Mouse (Mus musculus): ENCODE results near the gene Zdhhc5. TPM values are rescaled to one million over a fixed set of nuclear protein-coding genes. Genes with fewer than 3 reads are reported as not detected.
A peak's percentile ranks its signal among the peaks of the same experiment; 100 is the strongest.
"Not testable (repeated sequence)": the region's sequence is repeated elsewhere in the genome, so short reads cannot be mapped to it uniquely, and the experiment has no call there.

The Zdhhc5 gene
- total RNA-seq, 2 experiments from 2014 or later = 37.4 to 38.1 TPM

DNA sequence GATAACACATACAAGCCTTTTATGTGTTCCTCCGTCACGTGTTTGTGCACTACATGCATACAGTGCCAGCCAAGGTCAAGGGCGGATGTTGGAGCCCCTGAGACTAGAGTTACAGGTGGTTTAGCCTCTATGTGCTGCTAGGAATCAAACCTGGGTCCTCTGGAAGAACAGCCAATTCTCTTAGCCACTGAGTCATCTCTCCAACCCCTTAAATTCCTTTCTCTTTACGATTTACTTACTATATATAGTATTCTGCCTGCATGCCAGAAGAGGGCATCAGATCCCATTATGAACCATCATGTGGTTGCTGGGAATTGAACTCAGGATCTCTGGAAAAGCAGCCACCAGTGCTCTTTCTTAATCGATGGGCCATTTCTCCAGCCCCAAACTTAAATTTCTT, 43.4 kb downstream of the Zdhhc5 start:
- TF ChIP-seq CTCF (conservative IDR thresholded peaks at IDR 0.05) = 0 out of 2 replicates have a peak, but pooled peaks have one; percentile 18
- H3K27ac ChIP-seq; DNase-seq (ENCODE audit: low spot score in 2 of 2); H3K4me3 ChIP-seq: not testable (repeated sequence)

DNA sequence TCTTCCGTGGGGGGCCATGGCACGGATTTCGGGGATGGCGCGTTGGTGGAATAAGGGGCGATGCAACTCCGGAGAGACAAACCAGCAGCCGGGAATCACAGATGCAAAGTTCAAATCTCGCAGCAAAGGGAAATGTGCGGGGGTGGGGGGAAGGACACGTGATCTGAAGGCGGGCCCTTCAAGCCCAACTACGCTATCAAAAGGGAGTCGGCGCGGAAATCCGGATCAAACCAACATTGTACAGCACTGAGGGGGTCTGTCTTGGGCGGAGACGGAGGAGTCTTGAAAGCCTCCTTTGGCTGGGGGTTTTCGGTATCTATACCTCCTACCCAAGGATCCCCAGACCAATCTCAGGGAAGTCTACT, 44.4 kb downstream of the Zdhhc5 start, which contains the start of gene Selenoh:
Gene Selenoh, minus strand, starts transcription at position 202 of the 365 bp plus-strand sequence.
- TF ChIP-seq CTCF (conservative IDR thresholded peaks at IDR 0.05) = no peak
- Histone ChIP-seq H3K4me3 (peak within 1 kb of the TSS; percentile 92), H3K27ac (peak within 1 kb of the TSS; percentile 90)
- peak; percentile 86 to 88 for DNase-seq (ENCODE audit: low spot score in 2 of 2)

DNA sequence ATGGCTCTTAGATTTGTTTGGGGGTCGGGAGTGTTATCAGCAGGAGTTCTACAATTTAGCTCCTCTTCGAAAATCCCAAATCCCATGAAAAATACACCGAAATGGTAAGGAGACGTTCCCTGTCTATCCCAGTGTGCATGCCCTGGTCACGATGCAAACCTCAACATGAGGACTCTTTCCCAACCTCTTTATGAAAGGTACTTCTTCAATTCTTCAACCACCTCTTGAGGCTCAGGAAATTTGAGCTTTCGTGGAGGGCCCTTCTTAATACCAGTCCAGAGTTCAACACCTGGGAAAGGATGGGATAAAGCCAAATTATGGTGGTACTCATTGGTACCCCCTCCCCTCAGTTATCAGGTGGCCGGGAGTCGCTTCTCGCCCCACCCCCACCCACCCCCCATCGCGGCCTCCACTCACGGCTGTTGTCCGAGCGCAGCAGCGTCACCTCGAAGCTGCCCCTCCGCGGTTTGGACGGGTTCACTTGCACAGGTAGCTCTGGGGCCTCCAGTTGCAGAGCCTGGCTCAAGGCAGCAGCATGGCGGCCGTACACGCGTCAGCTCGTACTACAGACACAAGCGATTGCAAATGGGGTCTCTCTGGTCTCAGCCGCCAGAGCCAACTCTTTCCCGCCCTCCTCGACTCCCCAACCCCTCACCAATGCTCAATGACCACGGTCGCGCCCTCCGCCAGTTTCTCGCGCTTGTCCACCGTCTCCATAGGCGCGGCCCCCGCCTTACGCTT, 45.0 kb downstream of the Zdhhc5 start:
- Histone ChIP-seq H3K4me3 (peak overlapping the region; percentile 92), H3K27ac (peak overlapping the region; percentile 90)
- peak in 1 of 2 experiments; percentile 17 for DNase-seq (ENCODE audit: low spot score in 2 of 2)
- no peak for TF ChIP-seq CTCF (conservative IDR thresholded peaks at IDR 0.05)

- Histone ChIP-seq H3K4me3 (no peak overlapping the region), H3K27ac (no peak overlapping the region)
- DNase-seq (ENCODE audit: low spot score in 2 of 2) = no peak
- TF ChIP-seq CTCF (conservative IDR thresholded peaks at IDR 0.05) = no peak
Observed at GRCm38 (mm10) chr2:84666081-84666480, 48.9 kb downstream of the Zdhhc5 start.

- no peak overlapping the region for H3K4me3 ChIP-seq
- TF ChIP-seq CTCF (conservative IDR thresholded peaks at IDR 0.05) = peak; percentile 73
- H3K27ac ChIP-seq = no peak overlapping the region
- DNase-seq (ENCODE audit: low spot score in 2 of 2) = no peak
Observed at GRCm38 (mm10) chr2:84662866-84663265, 52.1 kb downstream of the Zdhhc5 start.

GRCm38 (mm10) chr2:84660253-84660652, 54.7 kb downstream of the Zdhhc5 start:
- peak; percentile 41 to 60 for DNase-seq (ENCODE audit: low spot score in 2 of 2)
- TF ChIP-seq CTCF (conservative IDR thresholded peaks at IDR 0.05) = peak; percentile 81
- no peak overlapping the region for H3K4me3 ChIP-seq
- no peak overlapping the region for H3K27ac ChIP-seq

- TF ChIP-seq CTCF (conservative IDR thresholded peaks at IDR 0.05) = no peak
- DNase-seq (ENCODE audit: low spot score in 2 of 2) = no peak
- Histone ChIP-seq H3K27ac (no peak within 1 kb of the TSS), H3K4me3 (no peak within 1 kb of the TSS)
Observed at GRCm38 (mm10) chr2:84658806-84659205, 56.2 kb downstream of the Zdhhc5 start, which contains the start of gene Btbd18. Btbd18 (plus strand) TSS chr2:84659079.

GRCm38 (mm10) chr2:84655864-84656263, 59.1 kb downstream of the Zdhhc5 start:
- Histone ChIP-seq H3K27ac (no peak overlapping the region), H3K4me3 (no peak overlapping the region)
- no peak for TF ChIP-seq CTCF (conservative IDR thresholded peaks at IDR 0.05)
- no peak for DNase-seq (ENCODE audit: low spot score in 2 of 2)

GRCm38 (mm10) chr2:84653354-84653753, 61.6 kb downstream of the Zdhhc5 start:
- DNase-seq (ENCODE audit: low spot score in 2 of 2) = no peak

GRCm38 (mm10) chr2:84650464-84651195, 64.3 kb downstream of the Zdhhc5 start, which contains the start of gene Ctnnd1:
Ctnnd1 (minus strand) TSS chr2:84650765.
- TF ChIP-seq CTCF (conservative IDR thresholded peaks at IDR 0.05) = no peak
- peak; percentile 83 to 92 for DNase-seq (ENCODE audit: low spot score in 2 of 2)
- peak within 1 kb of the TSS; percentile 90 for H3K4me3 ChIP-seq

More at GRCm38 (mm10) chr2:84653354-84653753, 61.6 kb downstream of the Zdhhc5 start:
- peak; percentile 76 for TF ChIP-seq CTCF (conservative IDR thresholded peaks at IDR 0.05)
- Histone ChIP-seq H3K4me3 (no peak overlapping the region), H3K27ac (no peak overlapping the region)

DNA sequence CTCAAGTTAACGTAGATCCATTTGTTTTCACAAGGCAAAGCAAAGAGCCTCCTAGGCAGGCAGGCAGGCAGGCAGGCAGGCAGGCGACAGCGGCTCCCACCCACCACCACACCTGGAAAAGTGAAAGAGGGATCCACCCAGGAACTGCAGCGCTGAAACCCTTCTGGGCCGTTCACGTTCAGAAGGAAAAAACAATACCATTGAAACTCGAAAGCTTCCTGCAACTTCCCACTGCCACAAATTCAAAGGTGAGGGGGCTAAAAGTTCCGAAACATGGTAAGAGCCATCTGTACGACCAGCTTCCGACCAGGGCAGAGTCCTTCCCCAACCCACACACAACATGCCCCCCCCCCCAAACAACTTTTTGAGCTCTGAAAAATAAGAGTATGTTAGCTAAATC, 65.3 kb downstream of the Zdhhc5 start:
- TF ChIP-seq CTCF (conservative IDR thresholded peaks at IDR 0.05) = no peak
- Histone ChIP-seq H3K4me3 (peak overlapping the region; percentile 90), H3K27ac (peak overlapping the region; percentile 88)
- DNase-seq (ENCODE audit: low spot score in 2 of 2) = no peak

More at GRCm38 (mm10) chr2:84650464-84651195, 64.3 kb downstream of the Zdhhc5 start, which contains the start of gene Ctnnd1:
- peak within 1 kb of the TSS; percentile 88 for H3K27ac ChIP-seq

GRCm38 (mm10) chr2:84648369-84648768, 66.6 kb downstream of the Zdhhc5 start:
- H3K27ac ChIP-seq = peak overlapping the region; percentile 88
- peak overlapping the region; percentile 90 for H3K4me3 ChIP-seq
- peak; percentile 50 for TF ChIP-seq CTCF (conservative IDR thresholded peaks at IDR 0.05)
- no peak for DNase-seq (ENCODE audit: low spot score in 2 of 2)

GRCm38 (mm10) chr2:84647051-84647568, 67.9 kb downstream of the Zdhhc5 start:
- no peak for DNase-seq (ENCODE audit: low spot score in 2 of 2)
- TF ChIP-seq CTCF (conservative IDR thresholded peaks at IDR 0.05) = no peak
- Histone ChIP-seq H3K4me3 (no peak overlapping the region), H3K27ac (no peak overlapping the region)
